Mouse (Mus musculus): ENCODE measurements around the gene Spata13.

DNA sequence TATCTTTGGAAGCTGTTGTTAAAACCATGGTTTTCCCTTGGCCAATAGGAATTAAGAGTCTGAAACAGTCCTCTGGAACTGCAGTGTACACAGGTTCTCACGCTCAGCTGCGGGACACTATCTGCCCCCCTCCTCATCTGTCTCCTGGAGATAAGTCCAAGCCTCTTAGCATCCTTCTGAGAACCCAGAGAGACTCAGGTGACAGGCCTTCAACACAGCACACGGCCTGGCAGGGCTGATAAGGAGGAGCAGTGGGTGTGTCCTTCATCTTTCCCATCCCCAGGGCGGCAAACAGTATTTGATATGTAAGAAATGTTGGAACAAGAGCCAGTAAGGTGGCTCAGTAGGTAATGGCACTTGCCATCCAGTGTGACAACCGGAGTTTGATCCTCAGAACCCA is 20.2 kb downstream of the Spata13 start:
- no peak for TF ChIP-seq POLR2AphosphoS2 (IDR thresholded peaks at IDR 0.05; ENCODE audit: low read length)
- no peak for TF ChIP-seq MAFK (IDR thresholded peaks at IDR 0.05; ENCODE audit: borderline replicate concordance, low read depth, low read length)
- TF ChIP-seq POLR2A (IDR thresholded peaks at IDR 0.05; ENCODE audit: control insufficient read depth in 1 of 2, insufficient read depth in 1 of 2, low read depth in 1 of 2, low read length in 2 of 2, poor library complexity in 1 of 2): no peak
- no peak for TF ChIP-seq USF2 (IDR thresholded peaks at IDR 0.05; ENCODE audit: borderline replicate concordance in 1 of 2, insufficient read depth in 1 of 2, low read depth in 1 of 2, low read length in 2 of 2)
- TF ChIP-seq RAD21 (IDR thresholded peaks at IDR 0.05; ENCODE audit: low read depth, low read length): no peak

Measured in MEL (cell line).